Mouse (Mus musculus) retina, postnatal 1 day (tissue): ENCODE measurements at regions not wholly inside any gene's neighbourhood (a gene's known extent, or its start where the extent isn't known, plus 50 kb on each side); places are given as distances from the start of the nearest gene placed in this dataset.
"Not testable (repeated sequence)": the region's sequence is repeated elsewhere in the genome, so short reads cannot be mapped to it uniquely, and the experiment has no call there.

Source experiments
- DNase-seq: peaks from one replicate; pipeline ENCODE4 v3.0.0-alpha.2; 2012

DNA sequence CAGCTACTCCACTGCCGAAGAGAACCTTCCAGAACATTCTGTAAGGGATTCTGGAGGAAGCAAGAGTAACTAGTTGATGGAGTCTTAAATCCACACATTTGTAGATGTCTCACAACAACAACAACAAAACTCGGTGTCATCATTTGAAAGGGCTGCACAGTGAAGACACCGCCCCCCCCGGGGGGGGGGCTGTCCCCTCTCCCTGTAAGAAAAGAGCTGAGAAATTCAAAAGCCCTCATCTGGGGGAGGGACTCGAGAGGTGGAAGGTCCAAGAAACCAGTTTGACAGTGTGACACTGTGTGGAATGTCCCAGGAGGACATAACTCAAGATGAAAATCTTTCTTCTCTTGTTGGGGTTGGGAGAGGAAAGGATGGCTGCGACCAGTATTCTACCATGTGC lies 87.7 kb downstream of the Fam43a start:
- DNase-seq: no peak

DNA sequence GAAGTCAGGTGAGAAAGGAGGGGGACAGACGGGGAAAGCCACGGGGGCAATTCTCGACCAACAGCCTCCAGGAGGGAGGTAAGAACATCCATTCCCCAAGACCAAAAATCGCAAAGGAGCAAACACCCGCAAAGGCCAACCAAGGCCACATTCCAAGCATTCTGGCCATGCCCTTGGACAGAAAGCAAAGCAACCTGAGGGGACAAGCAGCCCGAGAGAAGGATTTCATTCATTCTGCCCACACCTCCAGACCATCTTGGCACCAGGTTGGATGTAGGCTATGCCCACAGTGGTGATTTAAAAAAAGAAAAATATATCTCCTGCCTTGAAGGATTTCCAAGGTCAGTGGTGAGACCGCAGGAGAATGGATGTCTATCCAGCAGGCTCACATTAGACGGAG lies 88.2 kb downstream of the Fam43a start:
- DNase-seq: no peak

DNA sequence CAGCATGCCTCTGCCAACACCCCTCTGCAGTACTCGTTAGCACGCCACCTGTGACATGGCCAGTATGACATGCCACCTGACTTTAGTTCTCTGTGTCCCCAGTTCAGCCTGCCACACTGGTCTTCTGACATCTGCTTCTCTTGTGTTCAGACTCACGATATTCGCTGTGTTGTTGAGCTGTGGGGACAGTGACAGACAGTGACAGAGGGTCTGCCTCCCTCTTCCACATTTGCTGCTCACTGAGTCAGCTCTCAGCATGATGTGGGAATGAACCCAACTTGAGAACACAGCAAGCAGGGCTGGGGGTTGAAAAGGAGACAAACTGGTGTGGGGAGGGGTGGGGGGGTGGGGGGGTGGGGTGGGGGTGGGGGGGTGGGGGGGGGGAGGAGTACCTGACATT lies 91.0 kb downstream of the Fam43a start:
- DNase-seq: no peak

DNA sequence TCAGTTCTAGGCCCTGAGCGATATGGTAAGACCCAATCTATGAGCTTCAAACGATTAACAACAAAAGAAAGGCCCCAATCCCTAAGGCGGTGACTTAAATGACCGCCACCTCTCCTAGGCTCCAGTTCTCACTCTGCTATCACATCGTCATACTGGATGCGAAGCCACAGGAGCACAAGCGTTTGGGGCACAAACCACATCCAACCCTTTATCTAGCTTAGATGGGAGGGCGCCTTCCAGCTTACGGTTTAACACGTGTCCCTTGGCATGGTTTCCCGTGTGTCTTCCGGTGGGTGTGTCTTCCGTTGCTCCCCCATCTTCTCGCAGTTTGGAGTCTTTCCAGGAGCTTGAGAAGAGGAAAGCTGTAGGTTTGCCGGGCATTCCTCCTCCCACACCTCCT lies 92.4 kb downstream of the Fam43a start:
- no peak for DNase-seq

DNA sequence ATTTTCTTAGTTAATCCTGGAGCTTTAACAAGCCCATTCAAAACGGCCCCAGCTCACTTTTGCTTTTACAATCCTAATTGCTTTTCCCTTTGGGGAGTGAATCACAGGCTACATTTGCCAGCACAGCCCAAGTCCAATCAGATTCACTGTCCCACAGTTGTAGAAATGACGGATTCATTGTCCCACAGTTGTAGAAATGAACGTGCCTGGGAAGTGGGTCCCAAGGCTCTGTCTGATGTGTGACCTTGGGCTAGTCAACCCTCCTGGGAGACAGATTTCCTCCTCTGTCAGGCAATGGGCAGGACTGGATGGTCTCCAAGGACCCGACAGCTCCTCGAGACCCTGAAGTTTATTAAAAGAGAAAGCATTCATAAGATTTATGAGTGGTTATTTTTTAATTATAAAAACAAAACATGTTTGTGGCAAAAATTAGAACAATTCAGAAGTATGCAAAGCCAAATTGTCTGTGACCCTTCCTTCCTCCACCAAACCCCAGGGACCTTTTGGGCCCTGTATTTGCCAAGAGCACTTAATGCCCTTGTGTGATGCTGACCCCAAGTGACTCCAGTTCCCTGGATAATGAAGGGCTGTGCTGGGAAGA lies 93.1 kb downstream of the Fam43a start:
- no peak for DNase-seq

DNA sequence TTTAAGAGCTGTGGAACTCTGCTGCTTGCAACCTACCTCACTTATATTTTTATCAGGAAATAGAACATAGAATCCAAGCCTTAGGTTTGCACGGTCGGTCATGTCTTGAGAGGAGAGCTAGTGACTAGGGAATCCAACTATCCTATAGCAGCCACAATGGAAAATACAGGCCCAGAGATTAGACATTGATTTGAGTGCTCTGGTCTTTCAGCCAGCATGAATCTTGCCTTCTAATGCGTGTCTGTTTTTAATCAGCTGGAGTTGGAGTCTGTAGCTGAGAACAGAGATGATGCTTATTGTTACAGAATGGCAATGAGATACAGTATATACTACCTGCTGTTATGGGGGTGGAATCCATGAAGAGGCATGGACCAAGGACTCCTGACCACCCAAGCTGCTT lies 93.7 kb downstream of the Fam43a start:
- no peak for DNase-seq

DNA sequence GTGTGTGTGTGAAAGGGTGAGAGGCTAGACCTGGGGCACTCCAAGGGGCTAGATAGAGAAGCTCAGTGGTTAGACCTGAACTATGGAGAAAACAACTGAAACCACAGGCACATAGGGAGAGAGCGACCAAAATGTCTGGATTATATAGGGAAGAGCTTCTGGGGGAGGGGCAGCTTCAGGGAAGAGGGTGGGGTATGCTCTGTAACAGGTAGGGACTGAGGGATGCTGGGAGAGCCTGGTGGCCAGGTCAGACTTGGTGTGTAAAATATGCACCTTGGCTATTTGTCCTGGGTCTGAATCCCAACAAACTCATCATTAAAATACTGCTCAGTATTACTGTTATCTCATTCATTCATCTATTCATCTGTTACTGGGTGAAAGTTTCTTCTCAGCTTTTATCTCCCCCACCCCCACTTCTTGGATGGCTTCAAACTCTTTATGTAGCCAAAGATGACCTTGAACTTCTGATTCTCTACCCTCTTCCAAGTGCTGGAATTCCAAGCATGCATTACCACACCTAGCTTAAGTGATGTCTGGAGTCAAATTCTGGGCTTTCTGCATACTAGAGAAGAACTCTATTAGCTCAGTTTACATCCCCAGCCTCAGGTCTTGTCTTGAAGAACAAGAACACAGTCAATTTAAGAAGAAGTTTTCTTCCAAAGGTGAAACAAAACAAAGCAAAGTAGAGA lies 94.5 kb downstream of the Fam43a start:
- no peak for DNase-seq

DNA sequence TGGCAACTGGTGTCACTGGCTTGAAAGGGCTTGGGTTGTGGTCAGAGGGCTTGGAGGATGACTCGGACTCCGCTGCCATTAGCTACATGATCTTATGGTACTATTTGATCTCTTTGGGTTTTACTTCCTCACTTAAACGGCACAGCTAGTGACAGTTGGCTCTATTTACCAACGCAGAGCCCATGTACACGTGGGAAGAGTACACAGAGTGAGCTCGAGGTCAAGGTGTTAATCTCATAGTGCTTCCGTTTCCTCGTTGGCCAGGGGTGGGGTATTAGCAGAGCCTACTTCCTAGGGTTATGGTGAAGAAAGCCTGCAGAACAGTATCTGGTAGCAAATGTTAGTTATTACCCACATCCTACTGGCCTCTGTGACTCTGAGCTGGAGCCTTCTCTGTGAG lies 96.2 kb downstream of the Fam43a start:
- DNase-seq: no peak

DNA sequence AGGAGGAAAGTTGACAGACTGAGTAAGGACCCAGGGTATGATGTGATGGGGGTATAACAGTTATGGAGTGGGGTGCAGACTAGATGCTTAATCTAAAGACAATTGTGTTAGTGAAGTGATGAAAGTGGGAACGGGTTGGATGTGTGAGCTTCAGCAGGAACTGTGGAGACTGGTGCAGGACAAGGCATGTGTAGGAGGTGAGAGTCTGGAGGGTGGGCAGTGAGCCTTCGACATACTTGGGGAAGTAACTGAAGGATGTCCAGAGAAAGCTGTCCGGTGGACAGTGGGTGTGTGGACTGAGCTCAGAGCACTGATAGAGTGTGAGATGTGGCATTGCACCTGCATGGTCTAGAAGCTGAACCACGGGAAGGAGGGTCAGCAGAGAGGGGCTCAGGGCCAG lies 97.7 kb downstream of the Fam43a start:
- no peak for DNase-seq

DNA sequence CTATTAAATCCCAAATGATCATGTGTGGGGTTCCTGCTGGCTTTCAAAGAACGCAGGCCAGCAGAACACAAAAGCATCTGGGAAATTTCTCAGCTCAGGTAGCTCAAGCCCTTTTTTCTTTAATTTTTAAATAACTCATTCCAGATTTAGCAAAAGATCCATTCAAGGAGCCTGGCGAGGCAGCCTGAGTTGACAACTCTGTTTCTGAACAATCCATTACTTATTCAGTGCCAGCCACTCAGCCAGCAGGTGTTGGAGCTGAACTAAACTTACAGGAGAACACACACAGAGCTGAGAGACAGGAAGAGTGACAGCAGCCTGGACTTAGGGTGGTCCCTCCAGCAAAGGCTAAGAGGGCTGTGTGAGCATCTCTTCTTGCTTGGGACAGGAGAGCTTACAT lies 98.3 kb downstream of the Fam43a start:
- peak; percentile 24 for DNase-seq

DNA sequence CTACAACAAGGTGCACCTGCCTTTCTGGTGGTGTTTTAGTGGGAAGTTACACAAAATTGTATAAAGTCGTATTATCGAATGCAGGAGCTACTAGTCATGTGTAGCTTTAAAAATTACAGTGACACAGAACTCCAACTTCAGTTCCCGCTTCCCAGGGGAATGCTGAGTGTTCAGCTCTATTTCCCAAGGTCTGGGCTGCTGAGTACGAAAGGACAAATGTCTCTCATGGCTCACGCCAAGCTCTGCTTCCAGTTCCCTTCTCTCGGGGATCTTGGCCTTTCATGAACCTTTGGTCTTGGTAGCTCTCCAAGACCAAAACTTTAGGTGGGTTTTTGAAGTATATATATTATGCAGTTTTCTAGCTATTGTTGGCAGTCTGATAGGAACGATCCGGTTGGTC lies 104.3 kb downstream of the Fam43a start:
- no peak for DNase-seq

DNA sequence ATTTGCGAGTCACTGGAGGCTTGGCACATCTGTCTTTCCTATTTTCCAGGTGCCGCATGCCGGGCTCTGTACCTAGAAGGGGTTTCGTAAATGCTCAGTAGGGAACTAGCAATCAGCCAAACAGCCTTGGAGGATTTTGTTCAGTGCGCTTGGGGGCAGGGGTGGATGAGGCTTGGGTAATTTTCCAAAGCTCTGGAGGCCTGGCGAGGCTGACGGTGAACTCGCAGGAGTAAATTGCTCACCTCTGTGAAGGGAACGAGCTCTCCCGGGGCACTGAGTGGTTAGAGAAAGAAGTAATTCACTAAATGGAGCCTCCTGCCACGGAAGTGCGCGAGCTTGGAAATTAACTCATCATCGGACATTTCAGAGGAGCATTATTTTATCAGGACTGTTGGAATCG lies 110.0 kb downstream of the Fam43a start:
- DNase-seq: no peak

DNA sequence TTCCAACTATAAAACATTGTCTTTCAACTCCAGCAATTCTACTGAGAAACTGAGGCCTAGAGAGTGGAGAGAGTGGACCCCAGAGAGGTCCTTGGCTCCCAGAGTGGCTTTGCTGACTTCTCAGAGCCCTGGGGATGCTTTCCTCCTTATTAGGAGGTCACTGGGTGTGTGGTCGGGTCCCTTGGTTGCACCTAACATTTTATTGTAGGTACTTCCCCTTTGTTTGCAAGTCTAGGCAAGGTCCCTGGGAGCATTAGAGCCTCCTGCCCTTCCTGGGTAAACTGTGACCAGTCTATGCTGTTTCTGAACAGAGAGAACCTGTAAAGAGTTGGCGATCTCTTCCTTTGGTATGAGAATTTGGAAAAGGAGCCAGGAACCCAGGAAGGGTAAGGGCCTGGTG lies 110.5 kb downstream of the Fam43a start:
- DNase-seq: no peak

DNA sequence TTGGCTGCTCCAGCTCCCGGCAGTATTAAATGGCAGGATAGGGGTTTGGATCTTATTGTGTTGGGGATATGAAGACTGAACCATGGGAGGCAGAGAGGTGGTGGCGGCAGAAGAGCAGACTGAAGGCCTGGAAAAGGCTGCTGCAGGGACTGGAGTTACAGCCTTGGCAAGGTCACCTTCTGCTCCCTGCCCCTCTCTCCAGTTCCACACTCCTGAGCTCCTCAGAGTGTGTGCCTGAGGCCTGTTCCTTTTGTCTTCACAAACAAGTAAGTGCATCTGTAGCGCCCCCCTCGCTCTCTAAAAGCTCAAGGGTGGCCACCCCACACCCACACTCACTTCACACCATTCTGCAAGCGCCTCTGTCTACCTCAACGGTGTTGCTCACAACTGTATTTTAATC lies 113.0 kb downstream of the Fam43a start:
- no peak for DNase-seq

DNA sequence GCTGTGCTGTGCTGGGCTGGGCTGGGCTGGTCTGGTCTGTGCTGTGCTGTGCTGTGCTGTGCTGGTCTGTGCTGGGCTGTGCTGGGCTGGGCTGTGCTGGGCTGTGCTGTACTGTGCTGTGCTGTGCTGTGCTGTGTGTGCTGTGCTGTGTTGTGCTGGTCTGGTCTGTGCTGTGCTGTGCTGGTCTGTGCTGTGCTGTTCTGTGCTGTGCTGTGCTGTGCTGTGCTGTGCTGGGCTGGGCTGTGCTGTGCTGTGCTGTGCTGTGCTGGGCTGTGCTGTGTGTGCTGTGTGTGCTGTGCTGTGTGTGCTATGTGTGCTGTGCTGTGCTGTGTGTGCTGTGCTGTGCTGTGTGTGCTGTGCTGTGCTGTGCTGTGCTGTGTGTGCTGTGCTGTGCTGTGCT lies 118.1 kb downstream of the Fam43a start:
- not testable (repeated sequence) for DNase-seq

DNA sequence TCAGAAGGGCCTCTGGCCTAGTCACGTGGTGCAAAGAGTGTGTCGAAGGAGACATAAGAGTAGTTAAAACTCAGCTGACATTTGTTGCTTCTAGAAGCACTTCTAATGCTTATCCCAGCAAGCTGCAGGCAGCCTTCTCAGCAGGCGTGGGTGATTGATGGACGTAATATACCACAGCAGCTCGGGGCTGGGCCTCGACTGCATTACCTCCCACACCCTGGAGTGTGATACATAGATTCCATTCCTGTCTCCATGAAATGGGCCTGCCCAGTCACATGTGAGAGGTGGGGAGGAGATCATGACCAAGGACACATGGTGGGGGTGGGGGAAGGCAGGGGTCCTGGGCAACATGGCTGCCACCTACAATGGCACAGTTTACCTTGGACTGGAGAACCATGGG lies 121.3 kb downstream of the Fam43a start:
- DNase-seq: no peak

DNA sequence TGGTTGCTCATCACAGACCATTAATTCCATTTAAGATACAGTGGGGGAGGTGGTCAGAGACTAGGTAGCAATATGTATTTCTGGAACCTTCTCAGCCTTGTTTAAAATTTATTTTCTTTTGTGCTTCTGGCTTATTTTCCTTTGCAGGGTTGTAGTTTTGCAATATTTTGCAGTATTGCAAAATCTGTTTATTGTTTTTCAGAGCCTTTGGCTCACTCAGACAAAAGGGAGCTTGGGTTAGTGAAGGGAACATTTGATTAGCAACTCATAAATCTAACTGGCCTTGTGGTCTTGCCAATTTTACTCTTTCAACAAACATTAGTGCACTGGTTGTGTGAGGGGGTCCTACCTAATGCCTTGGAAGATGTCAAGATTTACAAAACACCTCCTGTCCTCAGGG lies 121.7 kb downstream of the Fam43a start:
- DNase-seq: no peak

DNA sequence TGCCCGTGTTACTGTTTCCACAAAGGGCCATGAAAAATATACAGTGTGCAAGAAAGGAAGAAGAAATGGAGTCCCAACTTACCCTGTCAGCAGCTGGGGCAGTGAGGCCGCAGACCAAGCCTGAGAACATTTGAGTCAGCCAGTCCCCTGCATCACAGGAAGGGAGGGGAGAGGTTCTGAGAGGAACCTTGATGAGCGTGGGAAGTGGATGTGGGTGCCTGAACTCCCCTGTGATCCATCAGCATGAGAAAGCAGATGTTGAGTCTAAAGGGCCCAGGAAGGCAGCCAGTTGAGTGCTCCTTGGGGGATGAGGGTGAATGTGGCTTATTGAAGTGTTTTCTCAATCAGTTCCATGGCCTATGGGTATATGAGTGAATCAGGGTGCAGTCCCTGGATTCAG lies 122.8 kb downstream of the Fam43a start:
- no peak for DNase-seq

DNA sequence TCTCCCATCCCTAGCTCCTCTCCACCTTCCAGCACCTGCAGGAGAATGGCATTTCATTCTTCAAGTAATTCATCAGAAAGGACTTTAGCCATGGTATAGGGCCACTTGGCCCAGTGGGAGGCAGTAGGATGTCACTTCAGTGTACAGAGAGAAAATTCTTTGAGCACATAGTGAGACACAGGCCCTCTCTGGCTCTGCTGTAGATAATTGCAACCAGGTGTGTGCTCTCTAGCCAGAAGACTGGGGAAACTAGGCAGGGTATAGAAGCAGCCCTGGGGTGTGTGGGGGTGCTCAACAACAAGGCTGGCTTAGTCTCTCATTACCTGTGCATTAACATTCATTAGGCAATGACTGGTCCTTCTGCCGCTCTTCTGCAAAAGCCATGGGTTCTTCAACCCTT lies 125.1 kb downstream of the Fam43a start:
- no peak for DNase-seq

DNA sequence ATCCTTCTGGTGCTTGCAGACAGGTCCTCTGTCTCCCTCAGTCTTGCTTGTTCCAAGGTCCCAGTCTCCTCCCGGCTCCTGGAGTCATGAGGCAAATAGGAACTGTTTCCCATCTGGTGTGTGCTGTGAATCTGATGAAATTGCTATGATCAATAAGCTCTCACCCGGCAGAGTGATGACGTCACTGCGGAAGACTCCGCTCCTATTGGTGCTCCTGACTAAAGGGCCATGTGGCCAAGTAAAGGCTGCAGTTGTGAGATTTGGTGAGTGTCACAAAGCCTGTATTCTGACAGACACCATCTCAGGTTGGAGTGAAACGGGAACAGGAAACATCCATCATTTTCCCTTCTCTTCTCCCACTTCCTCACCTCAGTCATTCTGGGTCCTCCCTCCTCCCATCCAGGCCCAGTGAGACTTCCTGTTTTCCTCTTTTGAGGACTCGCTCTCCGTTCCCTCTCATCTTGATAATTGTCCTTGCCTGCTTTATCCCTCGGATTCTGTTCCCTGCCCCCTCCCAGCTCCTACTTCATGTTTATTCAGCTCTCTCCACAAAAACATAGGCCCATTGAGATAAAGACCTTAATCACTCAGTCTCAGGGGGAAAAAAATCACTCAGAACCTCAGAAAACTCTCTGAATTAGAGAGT lies 133.4 kb downstream of the Fam43a start:
- no peak for DNase-seq

DNA sequence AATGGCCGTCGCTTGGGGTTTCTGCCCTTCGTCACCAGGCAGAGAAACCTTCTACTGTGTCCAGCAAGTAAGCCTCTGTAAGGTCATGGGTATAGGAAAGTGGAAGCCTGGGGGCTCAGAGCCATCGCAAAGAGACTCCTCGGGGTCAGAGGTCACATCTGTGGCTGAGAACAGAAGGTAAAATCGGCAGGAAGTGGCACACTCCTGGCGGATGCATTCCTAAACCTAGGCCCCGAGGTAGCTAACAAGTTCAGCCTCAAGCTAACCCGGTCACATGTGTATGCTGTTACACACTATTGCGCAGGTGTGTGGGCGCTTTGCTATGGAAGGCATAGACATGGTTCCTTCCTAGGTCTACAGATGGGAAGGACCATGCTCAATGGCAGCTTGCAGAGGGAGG lies 134.0 kb downstream of the Fam43a start:
- no peak for DNase-seq

DNA sequence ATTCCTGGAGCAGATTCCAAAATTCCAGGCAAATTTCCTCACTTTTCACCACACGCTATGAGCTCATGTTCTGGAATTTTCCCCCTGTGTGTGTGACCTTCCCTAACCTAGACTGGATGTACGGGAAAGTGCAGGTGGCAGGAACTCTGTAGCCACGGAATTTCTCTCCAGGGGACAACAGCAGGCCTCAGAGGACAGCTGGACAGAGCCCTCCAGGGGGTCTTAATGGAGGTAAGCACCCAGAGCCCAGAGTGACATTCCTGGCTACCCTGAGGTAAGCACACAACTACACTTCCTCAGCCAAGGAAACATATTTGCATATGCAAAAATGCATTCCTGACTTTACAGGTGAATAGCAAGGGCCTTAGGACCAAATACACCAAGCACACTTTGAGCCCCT lies 135.8 kb downstream of the Fam43a start:
- no peak for DNase-seq

DNA sequence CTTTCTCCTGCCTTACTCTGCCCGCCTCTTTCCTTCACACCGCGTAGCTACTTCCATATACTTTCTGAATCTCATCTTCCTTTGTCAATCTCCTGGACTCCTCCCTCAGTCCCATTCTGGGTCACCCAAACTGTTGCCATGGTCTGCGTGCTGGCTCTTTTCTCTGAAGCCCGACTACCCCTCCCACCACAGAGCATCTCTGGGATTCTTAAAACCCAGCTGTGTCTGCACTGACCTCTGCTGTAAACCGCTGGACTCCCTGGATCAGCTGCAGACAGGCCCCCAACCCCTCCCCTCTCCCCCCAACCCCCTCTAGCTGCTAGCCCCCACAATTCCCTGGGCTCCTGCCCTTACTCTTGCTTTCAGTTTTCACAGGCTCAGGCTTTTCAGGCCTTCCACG lies 136.4 kb downstream of the Fam43a start:
- peak; percentile 52 for DNase-seq

DNA sequence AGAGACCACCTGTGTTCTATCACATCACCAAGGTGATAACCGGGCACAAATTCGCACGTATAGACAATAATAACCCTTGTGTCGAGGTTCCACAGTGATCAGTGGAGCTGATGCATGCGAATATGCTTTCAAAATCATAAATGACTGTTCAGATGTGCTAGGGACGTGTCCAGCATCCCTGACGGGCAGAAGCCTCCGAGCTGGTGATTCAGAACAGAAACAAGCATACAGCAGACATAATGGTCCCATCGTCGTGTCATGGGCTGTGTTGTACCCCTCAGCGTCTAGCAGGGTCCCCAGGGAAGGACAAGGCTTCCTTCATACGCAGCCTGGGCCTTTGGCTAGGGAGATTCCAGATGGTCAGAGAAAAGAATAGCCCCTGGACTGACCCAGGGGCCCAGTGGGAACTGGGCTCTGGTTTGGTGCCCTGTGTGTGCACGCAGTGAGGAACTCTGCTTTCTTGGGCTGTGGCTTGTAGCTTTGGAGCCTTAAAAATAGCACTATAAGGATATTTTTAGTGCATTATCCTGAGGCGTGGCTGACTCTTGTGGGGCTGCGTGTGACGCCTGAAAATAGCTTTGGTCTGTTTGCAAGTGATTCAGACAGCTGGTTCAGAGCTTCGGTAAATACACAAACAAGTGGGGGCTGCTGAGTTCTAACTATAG lies 137.3 kb downstream of the Fam43a start:
- no peak for DNase-seq
